8 mouse cellular contexts compared by ENCODE assay signal in genomic region chr4:132421556-132421922, GRCm38 (mm10). TPM values are rescaled to one million over a fixed set of nuclear protein-coding genes. Genes with fewer than 3 reads are reported as not detected.
DNase-seq lines count a peak whose midpoint lies in the region; ATAC-seq and TF ChIP-seq lines count a peak whose summit lies in the region.

No protein-coding gene starts in this region.

- peak; percentile 20 for ATAC-seq in intestine, embryonic 15.5 days
- ATAC-seq in neural tube, embryonic 12.5 days (ENCODE audit: low FRiP score, low read depth) = peak; percentile 34; the same call in 1 of the 2 replicates
- ATAC-seq in monocyte, adult 5-6 weeks (replicated peaks; ENCODE audit: insufficient number of reproducible peaks, low FRiP score, low TSS enrichment, poor library complexity, severe bottlenecking) = no peak

- peak overlapping the region; percentile 80 for H3K9ac ChIP-seq in intestine, embryonic 15.5 days
- peak overlapping the region; percentile 86 for H3K9ac ChIP-seq in neural tube, embryonic 12.5 days

- no peaks in the 10 kb centered on the region; the same call in 1 of the 2 replicates for H3K4me1 ChIP-seq in testis, adult 2 months (ENCODE audit: control insufficient read depth, insufficient read depth, low read length)
- peaks cover 13% of the 10 kb centered on the region for H3K4me1 ChIP-seq in intestine, embryonic 15.5 days (replicated peaks)
- H3K4me1 ChIP-seq in neural tube, embryonic 12.5 days = peaks cover 13% of the 10 kb centered on the region

- TF ChIP-seq CTCF in testis, adult 2 months (IDR thresholded peaks at IDR 0.05; ENCODE audit: control insufficient read depth, insufficient read depth, insufficient replicate concordance, low read depth, low read length) = no peak

- no peaks in the 10 kb centered on the region for H3K36me3 ChIP-seq in testis, adult 2 months (ENCODE audit: control insufficient read depth, insufficient read depth, low read length)
- no peaks in the 10 kb centered on the region for H3K36me3 ChIP-seq in intestine, embryonic 15.5 days
- no peaks in the 10 kb centered on the region for H3K36me3 ChIP-seq in neural tube, embryonic 12.5 days

- H3K27ac ChIP-seq in testis, adult 2 months (ENCODE audit: control insufficient read depth, insufficient read depth, low read depth, low read length) = peak overlapping the region; percentile 99
- peak overlapping the region; percentile 98 for H3K27ac ChIP-seq in intestine, embryonic 15.5 days
- H3K27ac ChIP-seq in neural tube, embryonic 12.5 days = peak overlapping the region; percentile 86

- H3K27me3 ChIP-seq in testis, adult 2 months (ENCODE audit: control insufficient read depth, insufficient read depth, low read length) = no peaks in the 10 kb centered on the region
- no peaks in the 10 kb centered on the region for H3K27me3 ChIP-seq in intestine, embryonic 15.5 days (replicated peaks)
- no peaks in the 10 kb centered on the region for H3K27me3 ChIP-seq in neural tube, embryonic 12.5 days (replicated peaks)

- under 1% methylated on average over 13 of the region's 13 CpGs for WGBS in intestine, embryonic 15.5 days
- WGBS in neural tube, embryonic 12.5 days = under 1% methylated on average over 9 of the region's 13 CpGs

- DNase-seq in embryo, embryonic 10 days (ENCODE audit: low spot score) = peak; percentile 66
- DNase-seq in embryo, embryonic 9.5 days (ENCODE audit: extremely low spot score) = no peak
- no peak for DNase-seq in testis, postnatal 14 days (ENCODE audit: low spot score)
- no peak for DNase-seq in kidney, postnatal 25 days

- H3K4me2 ChIP-seq in intestine, embryonic 15.5 days (replicated peaks) = peak overlapping the region; percentile 59
- peak overlapping the region; percentile 61 for H3K4me2 ChIP-seq in neural tube, embryonic 12.5 days (replicated peaks)

- H3K9me3 ChIP-seq in intestine, embryonic 15.5 days = no peaks in the 10 kb centered on the region
- H3K9me3 ChIP-seq in neural tube, embryonic 12.5 days = no peaks in the 10 kb centered on the region

- H3K4me3 ChIP-seq in testis, adult 2 months (ENCODE audit: control insufficient read depth, low read depth, low read length) = peak overlapping the region; percentile 97
- peak overlapping the region; percentile 70 for H3K4me3 ChIP-seq in intestine, embryonic 15.5 days (replicated peaks)
- H3K4me3 ChIP-seq in neural tube, embryonic 12.5 days = peak overlapping the region; percentile 86

- no peak for TF ChIP-seq POLR2A in testis, adult 2 months (IDR thresholded peaks at IDR 0.05; ENCODE audit: control insufficient read depth, low read depth, low read length)

RNA-seq across cellular contexts. Expression of gene Phactr4, which starts 0.8 kb away (rescaled TPM):
- 6.6 and 8.5 TPM in 2 replicates for polyA plus RNA-seq in testis, adult 2 months (2012; rRNA removed)
- 17.4 and 17.6 TPM in 2 replicates for polyA plus RNA-seq in intestine, embryonic 15.5 days (2015; fragmentation: Nextera tagmentation; extraction: Ambion mirVana)
- 16.2 and 18.3 TPM in 2 replicates for polyA plus RNA-seq in neural tube, embryonic 12.5 days (2016; fragmentation: Nextera tagmentation; extraction: Ambion mirVana)
- total RNA-seq in monocyte, adult 5-6 weeks (2017) = 3.2 to 22.5 TPM (median 9.0 TPM) in 3 replicates

RNA-seq across cellular contexts. Expression of gene Med18, which starts 42.2 kb away (rescaled TPM):
- polyA plus RNA-seq in testis, adult 2 months (2012; rRNA removed) = 3.0 and 3.1 TPM in 2 replicates
- polyA plus RNA-seq in intestine, embryonic 15.5 days (2015; fragmentation: Nextera tagmentation; extraction: Ambion mirVana) = 18.9 and 21.3 TPM in 2 replicates
- 18.8 and 24.2 TPM in 2 replicates for polyA plus RNA-seq in neural tube, embryonic 12.5 days (2016; fragmentation: Nextera tagmentation; extraction: Ambion mirVana)
- 1.3 to 9.4 TPM (median 8.8 TPM) in 3 replicates for total RNA-seq in monocyte, adult 5-6 weeks (2017)
